Mouse (Mus musculus) heart, embryonic 13.5 days (tissue): ENCODE data around the gene Derl3. TPM values are rescaled to one million over a fixed set of nuclear protein-coding genes. Genes with fewer than 3 reads are reported as not detected.
"Not testable (repeated sequence)": the region's sequence is repeated elsewhere in the genome, so short reads cannot be mapped to it uniquely, and the experiment has no call there.

Source experiments
- ATAC-seq: fragments of 200-750 bp; cut with Nextera tagmentation; 2 replicates; pipeline ENCODE4 v1.8.0; 2017; ENCODE audit warnings: moderate TSS enrichment; ENCODE audit not compliant: insufficient number of reproducible peaks, low FRiP score, low TSS enrichment; ENCODE audit errors: extremely low read depth
- H3K27ac ChIP-seq: fragments of 300-500 bp; sonication (generic); replicated peaks from 2 replicates; pipeline ENCODE4 v1.5.1; 2015; ENCODE audit warnings: moderate library complexity, mild to moderate bottlenecking, inconsistent platforms
- H3K27me3 ChIP-seq: fragments of 300-500 bp; sonication (generic); replicated peaks from 2 replicates; pipeline ENCODE4 v1.6.1; 2015; ENCODE audit warnings: mild to moderate bottlenecking, inconsistent platforms
- H3K36me3 ChIP-seq: fragments of 300-500 bp; sonication (generic); 2 replicates; pipeline ENCODE4 v1.6.1; 2015; ENCODE audit warnings: mild to moderate bottlenecking, inconsistent platforms
- H3K4me1 ChIP-seq: fragments of 300-500 bp; sonication (generic); 2 replicates; pipeline ENCODE4 v1.6.1; 2015; ENCODE audit warnings: inconsistent platforms
- H3K4me2 ChIP-seq: fragments of 300-500 bp; sonication (generic); 2 replicates; pipeline ENCODE4 v1.6.1; 2015; ENCODE audit warnings: inconsistent platforms, mild to moderate bottlenecking, moderate library complexity
- H3K4me3 ChIP-seq: fragments of 300-500 bp; sonication (generic); 2 replicates; pipeline ENCODE4 v1.5.1; 2015; ENCODE audit warnings: moderate library complexity, mild to moderate bottlenecking, inconsistent platforms
- H3K9ac ChIP-seq: fragments of 300-500 bp; sonication (generic); 2 replicates; pipeline ENCODE4 v1.6.1; 2015; ENCODE audit warnings: inconsistent platforms, mild to moderate bottlenecking, moderate library complexity
- H3K9me3 ChIP-seq: fragments of 300-500 bp; sonication (generic); 2 replicates; pipeline ENCODE4 v1.6.1; 2016; ENCODE audit warnings: inconsistent platforms
- WGBS: fragments of 180-500 bp; shearing (Covaris S2); methylation state at CpG from one replicate; pipeline ENCODE4 v1.1.7; 2015; ENCODE audit warnings: mixed read lengths; 5-methylcytosine and 5-hydroxymethylcytosine counted together
- polyA plus RNA-seq: library from polyadenylated mRNA; unstranded; fragments of >200 nt; fragmentation: Nextera tagmentation; extraction: Ambion mirVana; gene quantifications from 2 replicates; pipeline ENCODE4 v1.2.1, GENCODE M21; 2015

The Derl3 gene
- polyA plus RNA-seq, 1 experiment from 2014 or later: 2.4 TPM

GRCm38 (mm10) chr10:75855416-75855981, 37.7 kb upstream of the Derl3 start:
- WGBS: 87% methylated on average over 15 of the region's 15 CpGs
- Histone ChIP-seq H3K4me2 (no peak overlapping the region), H3K4me1 (peaks cover 27% of the 10 kb centered on the region), H3K4me3 (no peak overlapping the region), H3K27ac (no peak overlapping the region), H3K9me3 (no peaks in the 10 kb centered on the region), H3K36me3 (peaks cover 21% of the 10 kb centered on the region), H3K9ac (no peak overlapping the region), H3K27me3 (0 out of 2 replicates have a peak, but pooled peaks cover 10% of the 10 kb centered on the region)
- no peak for ATAC-seq

- 66% methylated on average over 11 of the region's 11 CpGs for WGBS
- Histone ChIP-seq H3K27me3 (0 out of 2 replicates have a peak, but pooled peaks cover 8% of the 10 kb centered on the region), H3K4me1 (peaks cover 34% of the 10 kb centered on the region), H3K9me3 (no peaks in the 10 kb centered on the region), H3K4me3 (no peak overlapping the region), H3K9ac (no peak overlapping the region), H3K4me2 (no peak overlapping the region), H3K27ac (no peak overlapping the region), H3K36me3 (peaks cover 21% of the 10 kb centered on the region)
- no peak for ATAC-seq
These were observed 36.9 kb upstream of the Derl3 start for GRCm38 (mm10) chr10:75856155-75856907.

GRCm38 (mm10) chr10:75856976-75857375, 36.2 kb upstream of the Derl3 start:
- 78% methylated on average over 3 of the region's 3 CpGs for WGBS
- no peak for ATAC-seq
- Histone ChIP-seq H3K9me3 (no peaks in the 10 kb centered on the region), H3K27me3 (0 out of 2 replicates have a peak, but pooled peaks cover 4% of the 10 kb centered on the region), H3K9ac (no peak overlapping the region), H3K4me3 (no peak overlapping the region), H3K4me2 (no peak overlapping the region), H3K36me3 (peaks cover 21% of the 10 kb centered on the region), H3K4me1 (peaks cover 35% of the 10 kb centered on the region), H3K27ac (no peak overlapping the region)

GRCm38 (mm10) chr10:75857598-75857997, 35.6 kb upstream of the Derl3 start:
- WGBS: 75% methylated on average over 4 of the region's 4 CpGs
- Histone ChIP-seq H3K36me3 (peaks cover 21% of the 10 kb centered on the region), H3K9ac (0 out of 2 replicates have a peak overlapping the region, but pooled peaks have one; percentile 50), H3K27me3 (no peaks in the 10 kb centered on the region), H3K4me3 (no peak overlapping the region), H3K9me3 (no peaks in the 10 kb centered on the region), H3K4me1 (peaks cover 35% of the 10 kb centered on the region), H3K4me2 (peak overlapping the region; percentile 84; the same call in 1 of the 2 replicates), H3K27ac (no peak overlapping the region; the same call in 1 of the 2 replicates)
- no peak for ATAC-seq

GRCm38 (mm10) chr10:75859107-75859746, 34.0 kb upstream of the Derl3 start:
- peak overlapping the region; percentile 82 for H3K4me3 ChIP-seq
- H3K9ac ChIP-seq: peak overlapping the region; percentile 97
- H3K4me1 ChIP-seq: peaks cover 35% of the 10 kb centered on the region
- no peaks in the 10 kb centered on the region for H3K9me3 ChIP-seq
- peak overlapping the region; percentile 84 for H3K4me2 ChIP-seq
- H3K27me3 ChIP-seq: no peaks in the 10 kb centered on the region
- ATAC-seq: peak; percentile 55; the same call in 1 of the 2 replicates
- 3% methylated on average over 24 of the region's 27 CpGs for WGBS
- H3K27ac ChIP-seq: peak overlapping the region; percentile 98
- H3K36me3 ChIP-seq: peaks cover 21% of the 10 kb centered on the region

GRCm38 (mm10) chr10:75859786-75860470, 33.3 kb upstream of the Derl3 start, which contains the start of gene Mif:
Mif (minus strand) TSS chr10:75860240.
- peak within 1 kb of the TSS; percentile 97 for H3K9ac ChIP-seq
- peak within 1 kb of the TSS; percentile 98 for H3K27ac ChIP-seq
- not testable (repeated sequence) for H3K27me3 ChIP-seq, H3K9me3 ChIP-seq
- H3K4me3 ChIP-seq: peak within 1 kb of the TSS; percentile 82
- peaks cover 21% of the 10 kb centered on the region for H3K36me3 ChIP-seq
- peak within 1 kb of the TSS; percentile 84 for H3K4me2 ChIP-seq
- WGBS: under 1% methylated on average over 38 of the region's 46 CpGs
- ATAC-seq: peak; percentile 94
- peaks cover 35% of the 10 kb centered on the region for H3K4me1 ChIP-seq

- Histone ChIP-seq H3K4me2 (peak overlapping the region; percentile 84), H3K9me3 (no peaks in the 10 kb centered on the region), H3K4me1 (peaks cover 35% of the 10 kb centered on the region), H3K27ac (peak overlapping the region; percentile 98), H3K9ac (peak overlapping the region; percentile 97), H3K27me3 (no peaks in the 10 kb centered on the region), H3K36me3 (peaks cover 21% of the 10 kb centered on the region), H3K4me3 (peak overlapping the region; percentile 82; the same call in 1 of the 2 replicates)
- no peak for ATAC-seq
- 16% methylated on average over 7 of the region's 7 CpGs for WGBS
These were observed 32.5 kb upstream of the Derl3 start for GRCm38 (mm10) chr10:75860746-75861145.

- Histone ChIP-seq H3K27me3 (no peaks in the 10 kb centered on the region), H3K4me1 (peaks cover 35% of the 10 kb centered on the region), H3K9ac (0 out of 2 replicates have a peak overlapping the region, but pooled peaks have one; percentile 45), H3K36me3 (peaks cover 20% of the 10 kb centered on the region), H3K4me2 (no peak overlapping the region), H3K4me3 (no peak overlapping the region), H3K9me3 (no peaks in the 10 kb centered on the region), H3K27ac (peak overlapping the region; percentile 98; the same call in 1 of the 2 replicates)
- WGBS: 70% methylated on average over 5 of the region's 5 CpGs
- ATAC-seq: no peak
These were observed 31.6 kb upstream of the Derl3 start for GRCm38 (mm10) chr10:75861587-75861986.

- Histone ChIP-seq H3K4me1 (peaks cover 16% of the 10 kb centered on the region), H3K9me3 (no peaks in the 10 kb centered on the region), H3K4me3 (peak overlapping the region; percentile 43), H3K9ac (peak overlapping the region; percentile 75), H3K27me3 (no peaks in the 10 kb centered on the region), H3K4me2 (peak overlapping the region; percentile 69), H3K27ac (peak overlapping the region; percentile 71), H3K36me3 (no peaks in the 10 kb centered on the region)
- no peak for ATAC-seq
- 30% methylated on average over 10 of the region's 10 CpGs for WGBS
These were observed 20.9 kb upstream of the Derl3 start for GRCm38 (mm10) chr10:75872025-75872914.

- H3K27ac ChIP-seq: peak overlapping the region; percentile 71
- peak overlapping the region; percentile 75 for H3K9ac ChIP-seq
- H3K9me3 ChIP-seq: no peaks in the 10 kb centered on the region
- H3K27me3 ChIP-seq: no peaks in the 10 kb centered on the region
- peak overlapping the region; percentile 69 for H3K4me2 ChIP-seq
- peak; percentile 88 for ATAC-seq
- peaks cover 16% of the 10 kb centered on the region for H3K4me1 ChIP-seq
- peak overlapping the region; percentile 43 for H3K4me3 ChIP-seq
- 2% methylated on average over 11 of the region's 11 CpGs for WGBS
- H3K36me3 ChIP-seq: no peaks in the 10 kb centered on the region
These were observed 20.2 kb upstream of the Derl3 start for GRCm38 (mm10) chr10:75872915-75873542.
